Mouse (Mus musculus): ENCODE measurements around the gene Tacr2.

DNA sequence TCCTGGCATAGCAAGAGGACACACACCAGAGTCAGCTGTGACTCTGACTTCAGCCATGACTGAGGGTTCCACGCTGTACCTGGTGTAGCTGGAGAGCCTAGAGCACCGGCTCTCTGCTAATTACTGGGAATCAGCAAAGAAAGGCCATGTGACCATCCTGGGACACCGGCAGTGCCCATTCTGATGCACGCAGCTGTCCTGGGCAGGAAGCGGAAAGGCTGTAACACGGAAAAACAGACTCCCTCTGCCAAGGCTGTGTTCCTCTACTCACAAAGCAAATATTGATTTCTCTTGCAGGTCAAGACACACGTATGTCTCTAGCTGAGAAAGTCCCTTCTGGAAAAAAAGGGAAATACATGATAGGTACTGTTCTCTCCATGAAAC, 33.5 kb upstream of the Tacr2 start:
- no peak for TF ChIP-seq CTCF (IDR thresholded peaks at IDR 0.05; ENCODE audit: insufficient read depth, low read length)
- no peak for TF ChIP-seq POLR2A (IDR thresholded peaks at IDR 0.05; ENCODE audit: borderline replicate concordance, extremely low read depth, low read depth, low read length)

Data from lung, adult 2 months (tissue).